Mouse (Mus musculus) neutrophil, adult 5-6 weeks (primary cell): ENCODE results near the gene Slc35f6. TPM values are rescaled to one million over a fixed set of nuclear protein-coding genes. Genes with fewer than 3 reads are reported as not detected.
"Not testable (repeated sequence)": the region's sequence is repeated elsewhere in the genome, so short reads cannot be mapped to it uniquely, and the experiment has no call there.

Experiments
- ATAC-seq: fragments of 151-379, 151-347 bp; 2 replicates; pipeline ENCODE4 v1.8.0; 2017; ENCODE audit warnings: mild to moderate bottlenecking, moderate TSS enrichment; ENCODE audit not compliant: insufficient number of reproducible peaks, poor library complexity, low FRiP score, severe bottlenecking; ENCODE audit errors: extremely low read depth
- total RNA-seq: library from RNA; stranded (forward); fragments of 200-1000 nt; gene quantifications from 2 replicates; pipeline ENCODE4 v1.2.3, GENCODE M21; 2017

Slc35f6 gene
- total RNA-seq, 1 experiment from 2014 or later, result 17.8 TPM

- ATAC-seq, result peak; percentile 36
Measured at GRCm38 (mm10) chr5:30650756-30651155, 3.0 kb downstream of the Slc35f6 start.

GRCm38 (mm10) chr5:30651554-30651953 is 3.8 kb downstream of the Slc35f6 start:
- ATAC-seq, result no peak

GRCm38 (mm10) chr5:30653246-30653645 is 5.5 kb downstream of the Slc35f6 start:
- no peak for ATAC-seq

- ATAC-seq, result no peak
Measured at GRCm38 (mm10) chr5:30655042-30655441, 7.3 kb downstream of the Slc35f6 start.

GRCm38 (mm10) chr5:30655526-30656195 is 7.9 kb downstream of the Slc35f6 start:
- ATAC-seq, result no peak

- no peak for ATAC-seq
Measured at GRCm38 (mm10) chr5:30659042-30659441, 11.3 kb downstream of the Slc35f6 start.

GRCm38 (mm10) chr5:30660278-30660677 is 12.5 kb downstream of the Slc35f6 start:
- ATAC-seq, result no peak

- no peak for ATAC-seq
Measured at GRCm38 (mm10) chr5:30660813-30661212, 13.1 kb downstream of the Slc35f6 start.

GRCm38 (mm10) chr5:30665360-30665759 is 17.6 kb downstream of the Slc35f6 start:
- ATAC-seq, result no peak

GRCm38 (mm10) chr5:30665968-30666367 is 18.2 kb downstream of the Slc35f6 start:
- ATAC-seq, result no peak

- peak; percentile 95 for ATAC-seq
Measured at GRCm38 (mm10) chr5:30666391-30667195, 18.9 kb downstream of the Slc35f6 start, which contains the start of gene Cenpa. TSS of gene Cenpa (plus strand) at chr5:30666777.

- no peak for ATAC-seq
Measured at GRCm38 (mm10) chr5:30667215-30667614, 19.5 kb downstream of the Slc35f6 start.

GRCm38 (mm10) chr5:30667686-30668085 is 20.0 kb downstream of the Slc35f6 start:
- no peak for ATAC-seq

GRCm38 (mm10) chr5:30668637-30669495 is 21.1 kb downstream of the Slc35f6 start:
- ATAC-seq, result no peak

GRCm38 (mm10) chr5:30669496-30669830 is 21.7 kb downstream of the Slc35f6 start:
- ATAC-seq, result no peak

GRCm38 (mm10) chr5:30670091-30670490 is 22.4 kb downstream of the Slc35f6 start:
- ATAC-seq, result no peak

- no peak for ATAC-seq
Measured at GRCm38 (mm10) chr5:30674001-30674400, 26.3 kb downstream of the Slc35f6 start.

- ATAC-seq, result no peak
Measured at GRCm38 (mm10) chr5:30676800-30677199, 29.1 kb downstream of the Slc35f6 start.

- ATAC-seq, result not testable (repeated sequence)
Measured at GRCm38 (mm10) chr5:30678069-30678468, 30.3 kb downstream of the Slc35f6 start.
